Mouse (Mus musculus) kidney, adult 2 months (tissue): ENCODE data around the gene Sacm1l.

Experiments used
- CTCF ChIP-seq: fragments of 200-500 bp; conservative IDR thresholded peaks from 2 replicates; pipeline ENCODE4 v1.5.1; 2011; ENCODE audit warnings: low read depth, mild to moderate bottlenecking, control low read depth, low read length, moderate library complexity, mixed read lengths; ENCODE audit not compliant: insufficient read depth, insufficient read length
- POLR2A ChIP-seq: fragments of 200-500 bp; IDR thresholded peaks from one replicate; pipeline ENCODE4 v1.6.1; 2011; ENCODE audit warnings: low read depth, low read length, control low read depth

DNA sequence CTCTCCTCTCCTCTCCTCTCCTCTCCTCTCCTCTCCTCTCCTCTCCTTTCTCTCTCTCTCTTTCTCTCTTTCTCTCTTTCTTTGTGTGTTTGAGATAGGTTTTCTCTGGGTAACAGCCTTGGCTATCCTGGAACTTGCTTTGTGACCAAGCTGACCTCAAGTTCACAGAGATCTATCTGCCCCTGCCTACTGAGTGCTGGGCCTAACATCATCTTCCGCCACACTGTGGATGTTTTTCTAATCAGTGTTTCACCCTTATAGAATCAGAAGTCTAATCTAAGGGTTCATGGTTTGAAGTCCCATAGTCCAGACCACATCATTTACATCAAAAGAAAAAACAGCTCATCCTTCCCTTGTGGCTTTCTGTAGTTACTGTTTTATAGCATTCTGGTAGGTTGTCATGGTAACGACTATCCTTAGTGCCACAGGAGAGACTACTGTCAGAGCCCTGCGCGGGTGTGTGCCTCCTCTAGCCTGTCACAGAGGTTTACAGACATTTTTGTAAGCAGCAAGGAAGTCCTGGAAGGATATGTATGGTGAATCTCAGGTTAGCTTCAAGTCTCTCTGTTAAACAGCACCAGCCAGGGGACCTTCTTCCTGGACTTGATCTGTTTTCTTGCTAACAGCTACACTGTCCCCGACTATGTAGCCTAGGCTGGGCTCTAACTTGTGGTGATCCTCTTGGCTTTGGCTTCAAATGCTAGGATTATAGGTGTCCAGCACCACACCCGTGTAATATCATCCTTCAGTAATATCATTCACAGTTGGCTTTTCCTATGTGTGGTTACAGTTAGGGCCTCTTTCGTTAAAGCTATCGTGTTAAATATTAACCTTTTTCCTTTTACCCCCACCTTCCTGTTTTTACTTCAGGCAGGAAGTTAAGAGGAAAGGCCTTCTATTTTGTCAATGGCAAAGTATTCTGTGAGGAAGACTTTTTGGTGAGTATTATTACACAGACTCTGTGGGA is 19.6 kb upstream of the Sacm1l start:
- no peak for TF ChIP-seq POLR2A
- no peak for TF ChIP-seq CTCF
